Mouse (Mus musculus): ENCODE measurements at regions not wholly inside any gene's neighbourhood (a gene's known extent, or its start where the extent isn't known, plus 50 kb on each side); places are given as distances from the start of the nearest gene placed in this dataset.

DNA sequence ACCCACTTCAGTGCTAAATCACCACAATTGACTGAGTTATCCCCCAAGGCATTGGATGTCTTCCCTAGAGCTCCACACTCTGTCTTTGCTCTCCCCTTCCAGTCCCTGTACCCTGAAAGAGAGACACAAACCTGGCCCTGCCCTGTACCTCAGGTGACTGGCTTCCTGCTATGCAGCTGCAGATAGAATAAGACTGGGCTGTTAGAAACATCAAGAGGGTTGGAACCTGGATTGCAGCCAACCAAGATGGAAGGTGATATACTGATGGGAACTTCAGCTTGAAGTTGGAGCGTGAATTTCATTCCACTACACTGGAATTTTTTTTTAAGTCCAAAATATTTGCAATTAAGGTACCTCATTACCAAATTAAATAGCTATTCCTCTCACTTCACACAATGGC is 379.0 kb upstream of the Mgmt start:
- DNase-seq (ENCODE audit: low spot score in 2 of 2): no peak

GRCm38 (mm10) chr7:136525821-136526220 is 368.6 kb upstream of the Mgmt start:
- no peak for DNase-seq (ENCODE audit: low spot score in 2 of 2)

DNA sequence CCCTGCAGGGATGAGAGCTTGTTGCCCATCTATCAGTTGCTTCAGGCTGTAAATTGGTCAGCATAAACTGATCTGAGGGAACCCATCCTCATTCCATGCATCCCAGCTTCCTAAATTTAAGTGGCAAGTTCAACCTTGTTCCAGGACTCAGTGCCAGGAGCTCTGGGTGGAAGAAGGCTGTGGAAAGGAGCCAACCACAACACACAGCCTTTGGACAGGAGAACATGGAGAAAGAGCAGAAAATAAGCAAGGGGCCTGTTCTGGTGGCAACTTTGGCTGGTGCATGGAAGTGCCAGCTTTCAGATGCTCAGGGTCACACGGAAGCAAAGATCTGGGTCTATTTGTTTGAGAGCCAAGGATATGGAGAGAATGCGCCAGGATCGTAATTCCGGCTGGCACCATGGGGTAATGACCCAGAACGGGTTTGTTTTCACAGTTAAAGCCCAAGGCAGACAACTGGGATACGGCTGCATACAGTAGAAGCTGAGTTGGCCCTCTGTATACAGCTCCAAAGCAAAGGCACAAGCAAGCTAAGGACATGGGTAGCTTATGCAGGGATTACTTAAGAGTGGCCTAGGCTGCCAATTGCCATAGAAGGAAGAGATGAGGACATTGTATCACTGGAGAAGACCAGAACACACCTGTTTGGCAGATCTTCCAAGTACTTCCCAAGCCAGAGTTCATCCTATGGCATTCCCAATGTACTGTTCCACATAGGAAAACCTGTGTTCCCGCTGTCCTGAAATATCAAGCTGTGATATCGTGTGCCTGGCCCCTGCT is 364.2 kb upstream of the Mgmt start:
- DNase-seq (ENCODE audit: low spot score in 2 of 2): no peak

DNA sequence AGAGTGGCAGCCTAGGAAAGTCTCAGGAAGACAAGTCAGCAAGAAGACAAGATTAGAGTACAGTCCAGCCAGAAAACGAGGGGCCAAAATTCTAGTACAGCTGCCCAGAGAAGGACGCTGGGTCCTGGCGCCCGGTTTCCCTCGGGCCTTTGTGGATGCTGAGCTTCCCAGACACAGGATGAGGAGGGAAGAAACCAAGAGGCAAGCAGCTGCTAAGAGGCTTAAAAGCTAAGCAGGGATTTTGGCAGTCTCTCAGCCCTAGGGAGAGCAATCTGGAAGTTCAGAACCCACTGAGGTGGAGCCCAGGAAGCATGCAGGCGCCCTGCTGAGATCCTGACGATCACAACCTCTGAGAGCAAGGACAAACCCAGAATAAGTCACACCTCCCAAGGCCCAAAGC is 363.1 kb upstream of the Mgmt start:
- DNase-seq (ENCODE audit: low spot score in 2 of 2): peak; percentile 15 to 32

DNA sequence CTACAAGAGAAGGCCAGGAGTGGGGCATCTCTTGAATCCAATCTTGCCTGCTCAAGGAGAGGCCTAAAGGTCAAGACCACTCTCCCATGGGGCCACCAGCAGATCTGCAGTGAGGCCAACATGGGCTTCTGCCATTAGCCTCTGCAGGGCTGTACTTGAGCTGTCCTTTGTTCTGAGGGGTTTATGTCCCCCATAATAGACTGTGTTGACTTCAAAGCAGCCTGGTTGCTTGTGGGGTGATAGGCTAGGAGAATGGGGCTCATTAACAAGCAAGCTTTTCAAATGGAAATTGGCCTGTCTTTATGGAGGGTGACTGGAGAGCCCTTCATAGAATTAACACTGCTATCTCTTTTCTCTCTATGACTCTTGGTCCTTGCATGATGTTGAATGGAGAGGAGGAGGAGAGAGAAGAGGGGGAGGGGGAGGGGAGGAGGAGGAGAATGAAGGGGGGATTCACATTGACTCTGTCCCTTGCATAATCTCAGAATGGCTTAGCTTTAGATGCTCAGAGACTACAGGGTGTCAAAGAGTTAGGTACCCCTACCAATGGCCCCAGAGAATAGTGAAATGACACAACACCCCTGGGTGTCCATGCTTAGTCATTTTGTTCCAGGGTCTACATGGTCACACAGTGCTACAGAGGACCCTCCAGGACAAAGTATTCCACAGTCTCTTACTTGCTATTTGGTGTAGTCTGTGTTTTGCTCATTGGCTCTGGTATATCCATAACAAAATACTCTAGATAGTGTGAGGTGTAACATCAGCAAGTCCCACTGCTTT is 352.3 kb upstream of the Mgmt start:
- DNase-seq (ENCODE audit: low spot score in 2 of 2): no peak

DNA sequence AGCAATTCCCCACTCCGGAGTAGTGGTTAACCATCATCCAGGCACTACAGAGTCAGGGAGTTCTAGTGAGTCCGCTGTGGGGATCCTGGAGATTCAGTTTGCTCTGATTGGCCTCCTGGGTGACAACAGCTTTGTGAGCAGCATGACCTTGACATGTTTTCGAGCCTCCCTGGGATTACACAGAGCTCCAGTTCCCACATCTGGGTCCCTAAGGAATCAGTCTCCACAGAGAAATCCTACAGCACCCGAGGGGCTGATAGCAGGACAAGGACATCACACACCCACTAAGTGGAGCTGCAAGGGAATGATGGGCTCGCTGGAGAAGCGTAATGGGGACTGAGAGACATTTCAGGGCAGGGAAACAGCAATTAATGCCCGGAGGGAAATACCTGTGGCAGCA is 351.5 kb upstream of the Mgmt start:
- DNase-seq (ENCODE audit: low spot score in 2 of 2): peak in 1 of 2 experiments; percentile 19

DNA sequence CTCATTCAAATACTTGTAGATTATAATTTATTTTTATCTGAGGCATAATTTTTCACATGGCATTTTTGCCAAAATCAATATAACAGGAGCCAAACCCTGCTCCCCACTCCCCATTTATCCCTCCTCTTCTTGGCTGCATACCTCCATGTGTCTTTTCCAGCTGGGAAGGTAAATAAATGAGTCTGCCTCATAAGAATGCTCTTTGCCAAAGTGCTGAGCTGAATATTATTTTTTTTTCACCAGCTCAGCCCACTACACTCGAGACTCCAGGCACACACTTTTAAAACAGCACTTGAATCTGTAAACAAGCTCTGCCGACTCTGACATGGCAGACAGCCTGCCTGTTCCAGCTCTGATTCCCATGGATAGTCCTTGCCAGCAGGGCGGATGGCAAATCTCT is 346.6 kb upstream of the Mgmt start:
- no peak for DNase-seq (ENCODE audit: low spot score in 2 of 2)

- no peak for DNase-seq (ENCODE audit: low spot score in 2 of 2)
Observed at GRCm38 (mm10) chr7:136556436-136556835, 338.0 kb upstream of the Mgmt start.

DNA sequence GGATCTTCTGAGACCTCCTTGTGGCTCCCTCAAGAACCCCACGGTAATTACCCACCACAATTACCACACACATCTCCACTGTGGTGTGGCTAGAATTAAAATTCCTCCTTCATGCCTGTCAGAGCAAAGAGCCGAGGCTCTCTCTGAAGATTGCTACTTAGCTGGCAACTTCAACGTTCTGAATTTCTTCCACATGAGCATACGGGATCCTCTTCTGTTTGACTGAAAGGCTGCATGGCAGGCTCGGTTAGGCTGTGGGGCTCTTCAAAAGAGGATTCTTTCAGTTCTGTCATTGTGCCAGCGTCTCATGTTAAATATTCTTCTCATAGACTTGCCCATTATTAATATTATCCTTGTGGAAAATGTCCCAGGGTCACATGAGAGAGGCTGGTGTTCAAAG is 334.9 kb upstream of the Mgmt start:
- no peak for DNase-seq (ENCODE audit: low spot score in 2 of 2)

DNA sequence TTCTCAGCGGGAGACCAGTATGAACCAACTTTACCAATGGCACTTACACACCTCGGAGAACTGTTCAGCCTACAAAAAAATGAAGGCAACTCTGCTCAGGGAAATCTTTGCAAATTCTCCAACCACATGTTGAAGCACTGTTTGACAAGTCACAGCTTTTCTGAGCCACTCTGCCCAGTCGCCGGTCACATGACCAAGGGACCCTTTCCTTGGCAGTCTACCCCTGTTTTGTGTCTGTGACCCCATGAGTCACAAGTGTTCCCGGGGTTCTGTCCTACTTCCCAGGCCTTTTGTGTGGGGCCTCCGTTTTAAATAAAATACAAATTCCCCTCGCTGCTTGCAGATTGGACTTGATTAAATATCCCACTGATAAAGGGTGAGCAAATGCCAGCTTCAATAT is 323.5 kb upstream of the Mgmt start:
- DNase-seq (ENCODE audit: low spot score in 2 of 2): peak; percentile 22 to 25

- DNase-seq (ENCODE audit: low spot score in 2 of 2): no peak
Observed at GRCm38 (mm10) chr7:136581896-136582295, 312.5 kb upstream of the Mgmt start.

GRCm38 (mm10) chr7:136584361-136584760 is 310.1 kb upstream of the Mgmt start:
- DNase-seq (ENCODE audit: low spot score in 2 of 2): no peak

DNA sequence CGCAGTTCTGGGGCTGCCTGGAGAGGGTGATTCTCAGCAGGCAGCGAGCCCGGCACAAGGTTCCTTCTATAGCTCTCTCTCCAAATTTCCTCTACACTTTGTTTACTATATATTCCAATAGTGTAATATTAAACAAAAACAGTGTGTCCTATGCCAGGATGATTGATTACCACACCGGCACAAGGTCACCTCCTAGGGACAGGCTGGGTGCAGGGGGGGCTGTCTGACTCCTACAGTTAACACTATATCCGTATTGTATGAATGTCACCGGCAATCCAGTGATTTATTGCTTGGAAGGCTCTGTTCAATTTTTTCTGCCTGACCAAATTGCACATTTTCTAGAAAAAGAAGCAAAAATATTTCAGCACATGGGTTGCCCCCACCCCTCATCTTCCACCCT is 305.9 kb upstream of the Mgmt start:
- no peak for DNase-seq (ENCODE audit: low spot score in 2 of 2)

GRCm38 (mm10) chr7:136590947-136591346 is 303.5 kb upstream of the Mgmt start:
- DNase-seq (ENCODE audit: low spot score in 2 of 2): no peak

- DNase-seq (ENCODE audit: low spot score in 2 of 2): no peak
Observed at GRCm38 (mm10) chr7:136607278-136608120, 286.9 kb upstream of the Mgmt start.

GRCm38 (mm10) chr7:136613496-136613895 is 280.9 kb upstream of the Mgmt start:
- peak; percentile 63 to 64 for DNase-seq (ENCODE audit: low spot score in 2 of 2)

GRCm38 (mm10) chr7:136624496-136624895 is 269.9 kb upstream of the Mgmt start:
- DNase-seq (ENCODE audit: low spot score in 2 of 2): no peak

GRCm38 (mm10) chr7:136631089-136631488 is 263.3 kb upstream of the Mgmt start:
- DNase-seq (ENCODE audit: low spot score in 2 of 2): peak in 1 of 2 experiments; percentile 5

GRCm38 (mm10) chr7:136640160-136640559 is 254.3 kb upstream of the Mgmt start:
- DNase-seq (ENCODE audit: low spot score in 2 of 2): no peak

GRCm38 (mm10) chr7:136640771-136641170 is 253.6 kb upstream of the Mgmt start:
- no peak for DNase-seq (ENCODE audit: low spot score in 2 of 2)

DNA sequence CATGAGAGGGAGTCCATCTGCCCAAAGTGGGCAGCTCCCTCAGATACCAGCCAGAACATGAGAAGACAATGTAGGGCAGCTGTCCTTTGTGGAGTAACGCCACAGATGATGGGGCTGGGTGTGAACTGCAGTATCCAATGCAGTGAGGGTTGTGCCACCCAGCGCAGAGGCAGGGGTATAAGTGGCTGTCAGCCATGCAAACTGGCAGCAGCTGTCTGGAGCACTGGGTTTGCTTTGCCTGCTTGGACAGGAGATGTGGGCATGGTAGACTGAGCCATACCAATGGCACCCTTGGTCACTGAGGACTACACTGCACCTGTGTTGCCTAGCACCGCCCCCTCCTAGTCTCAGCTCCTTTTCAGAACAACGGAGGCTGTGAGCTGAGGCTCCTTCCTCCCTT is 244.6 kb upstream of the Mgmt start:
- no peak for DNase-seq (ENCODE audit: low spot score in 2 of 2)

DNA sequence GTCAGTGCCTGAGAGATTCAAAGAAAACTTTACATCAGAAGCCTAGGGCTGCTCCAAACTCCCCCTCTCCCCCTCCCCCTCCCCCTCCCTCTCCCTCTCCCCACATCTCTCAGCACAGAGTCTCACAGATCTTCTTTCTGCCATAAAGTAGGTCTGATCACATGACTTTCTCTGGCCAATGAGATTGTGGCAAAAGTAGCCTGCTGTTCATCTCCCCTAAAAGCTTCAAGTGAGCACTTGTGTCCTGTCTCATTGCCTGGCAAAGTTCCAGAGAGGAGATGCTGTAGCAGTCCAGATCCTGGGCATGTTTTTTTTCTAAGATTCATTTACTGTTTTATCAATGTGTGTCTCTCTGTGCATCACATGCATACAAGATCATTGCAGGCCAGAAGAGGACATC is 234.5 kb upstream of the Mgmt start:
- DNase-seq (ENCODE audit: low spot score in 2 of 2): no peak
